Mouse (Mus musculus): Measurements from ENCODE around the gene Oxsm.

- no peak for TF ChIP-seq CTCF (conservative IDR thresholded peaks at IDR 0.05; ENCODE audit: insufficient read depth, insufficient read length, low read depth, low read length)
- TF ChIP-seq POLR2A (IDR thresholded peaks at IDR 0.05; ENCODE audit: low read depth, low read length) = no peak
Measured at GRCm38 (mm10) chr14:16236466-16236865, 13.1 kb downstream of the Oxsm start.
